Mouse (Mus musculus): Measurements from ENCODE around the gene Ctsc.
"Not testable (repeated sequence)": the region's sequence is repeated elsewhere in the genome, so short reads cannot be mapped to it uniquely, and the experiment has no call there.

DNA sequence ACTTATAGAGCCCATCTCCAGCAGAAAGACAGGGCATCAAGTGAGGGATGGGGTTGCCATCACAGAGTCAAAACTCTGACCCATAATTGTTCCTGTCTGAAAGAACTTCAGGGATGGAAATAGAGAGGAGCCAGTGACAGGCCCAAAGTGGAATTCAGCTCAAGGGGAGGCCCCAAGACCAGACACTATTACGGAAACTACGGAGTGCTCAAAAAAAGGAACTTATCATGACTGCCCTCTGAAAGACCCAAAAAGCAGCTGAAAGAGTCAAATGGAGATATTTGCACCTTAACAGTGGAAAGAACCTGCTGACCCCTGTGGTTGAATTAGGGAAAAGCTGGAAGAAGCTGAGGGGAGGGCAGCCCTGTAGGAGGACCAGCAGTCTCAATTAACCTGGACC is 27.5 kb upstream of the Ctsc start:
- not testable (repeated sequence) for TF ChIP-seq POLR2A (IDR thresholded peaks at IDR 0.05; ENCODE audit: borderline replicate concordance, extremely low read depth, insufficient read depth, insufficient read length, poor library complexity, severe bottlenecking); CTCF (IDR thresholded peaks at IDR 0.05; ENCODE audit: borderline replicate concordance, extremely low read depth, insufficient read depth, insufficient read length)
